Mouse (Mus musculus) myocyte (in vitro differentiated cells): ENCODE measurements around the gene Nap1l4. TPM values are rescaled to one million over a fixed set of nuclear protein-coding genes. Genes with fewer than 3 reads are reported as not detected.
A peak's percentile ranks its signal among the peaks of the same experiment; 100 is the strongest.

Experiments
- H3K27me3 ChIP-seq: one replicate; pipeline ENCODE4 v1.6.1; 2011; ENCODE audit not compliant: control insufficient read depth, insufficient read depth, insufficient read length
- H3K36me3 ChIP-seq: one replicate; pipeline ENCODE4 v1.6.1; 2011; ENCODE audit not compliant: control insufficient read depth, insufficient read depth
- H3K4me2 ChIP-seq: one replicate; pipeline ENCODE4 v1.6.1; 2011; ENCODE audit warnings: low read depth, control low read depth
- H3K4me3 ChIP-seq: one replicate; pipeline ENCODE4 v1.5.1; 2011; ENCODE audit warnings: mild to moderate bottlenecking, control low read depth, moderate library complexity
- H3K79me2 ChIP-seq: one replicate; pipeline ENCODE4 v1.6.1; 2011; ENCODE audit not compliant: control insufficient read depth, insufficient read depth
- H3ac ChIP-seq: one replicate; pipeline ENCODE4 v1.6.1; 2011; ENCODE audit not compliant: control insufficient read depth, insufficient read length
- CEBPB ChIP-seq: IDR thresholded peaks from 2 replicates; pipeline ENCODE4 v1.6.1; 2011; ENCODE audit warnings: mild to moderate bottlenecking, moderate library complexity; ENCODE audit not compliant: poor library complexity, insufficient read depth, severe bottlenecking
- E2F4 ChIP-seq: IDR thresholded peaks from one replicate; pipeline ENCODE4 v1.6.1; 2011; ENCODE audit warnings: mild to moderate bottlenecking, control low read depth, moderate library complexity; ENCODE audit not compliant: insufficient read depth
- MAX ChIP-seq: IDR thresholded peaks from one replicate; pipeline ENCODE4 v1.6.1; 2011; ENCODE audit warnings: low read depth, mild to moderate bottlenecking, control low read depth
- MYOD1 ChIP-seq, 3 experiments: IDR thresholded peaks; one replicate each; pipeline ENCODE4 v1.6.1; 2011; ENCODE audit warnings: control low read depth in 2 of 3, low read depth in 2 of 3, mild to moderate bottlenecking in 2 of 3, moderate library complexity in 1 of 3; ENCODE audit not compliant: insufficient read length in 2 of 3, control insufficient read depth in 1 of 3
- MYOG ChIP-seq, 3 experiments: IDR thresholded peaks; one replicate each; pipeline ENCODE4 v1.6.1; 2011; ENCODE audit warnings: control low read depth in 2 of 3, low read depth in 2 of 3, mild to moderate bottlenecking in 2 of 3; ENCODE audit not compliant: insufficient read length in 2 of 3, control insufficient read depth in 1 of 3, insufficient read depth in 1 of 3
- POLR2A ChIP-seq: IDR thresholded peaks from one replicate; pipeline ENCODE4 v1.6.1; 2011; ENCODE audit warnings: low read depth, mild to moderate bottlenecking, control low read depth, moderate library complexity; ENCODE audit not compliant: insufficient read length
- POLR2AphosphoS2 ChIP-seq: IDR thresholded peaks from one replicate; pipeline ENCODE4 v1.6.1; 2011; ENCODE audit warnings: low read depth, control low read depth; ENCODE audit not compliant: insufficient read length
- REST ChIP-seq: IDR thresholded peaks from one replicate; pipeline ENCODE4 v1.6.1; 2011; ENCODE audit warnings: mild to moderate bottlenecking, control low read depth, moderate library complexity; ENCODE audit not compliant: insufficient read depth, insufficient read length
- SRF ChIP-seq: IDR thresholded peaks from one replicate; pipeline ENCODE4 v1.6.1; 2011; ENCODE audit warnings: low read depth; ENCODE audit not compliant: control insufficient read depth, insufficient read length
- TCF12 ChIP-seq: IDR thresholded peaks from one replicate; pipeline ENCODE4 v1.6.1; 2011; ENCODE audit warnings: mild to moderate bottlenecking, control low read depth; ENCODE audit not compliant: poor library complexity, insufficient read depth, severe bottlenecking
- TCF3 ChIP-seq: IDR thresholded peaks from one replicate; pipeline ENCODE4 v1.6.1; 2011; ENCODE audit warnings: low read depth, control low read depth; ENCODE audit not compliant: insufficient read length
- USF1 ChIP-seq: IDR thresholded peaks from one replicate; pipeline ENCODE4 v1.6.1; 2011; ENCODE audit warnings: low read depth, mild to moderate bottlenecking, control low read depth, moderate library complexity
- polyA plus RNA-seq: library from polyadenylated mRNA; unstranded; fragments of >200 nt; fragmentation: generic; extraction: Trizol; gene quantifications from one replicate; pipeline ENCODE4 v1.2.1, GENCODE M21; 2012; ENCODE audit warnings: missing spikeins

Nap1l4 gene
- polyA plus RNA-seq, 1 experiment, result 101 TPM

- no peak for TF ChIP-seq TCF3
- TF ChIP-seq MYOG (IDR thresholded peaks at IDR 0.05; ENCODE audit: control insufficient read depth in 1 of 3, insufficient read depth in 1 of 3, insufficient read length in 2 of 3, low read depth in 2 of 3), result no peak
- no peak for TF ChIP-seq USF1
- no peak for TF ChIP-seq MAX
- no peak for TF ChIP-seq CEBPB
- TF ChIP-seq POLR2AphosphoS2, result no peak
- Histone ChIP-seq H3K4me3 (no peak overlapping the region), H3ac (no peak overlapping the region), H3K79me2 (no peaks in the 10 kb centered on the region), H3K27me3 (peaks cover 55% of the 10 kb centered on the region), H3K36me3 (no peaks in the 10 kb centered on the region), H3K4me2 (peak overlapping the region; percentile 74)
Observed at GRCm38 (mm10) chr7:143501643-143502417, 47.1 kb downstream of the Nap1l4 start.

- H3K27me3 ChIP-seq, result peaks cover 56% of the 10 kb centered on the region
- H3K4me3 ChIP-seq, result no peak overlapping the region
- TF ChIP-seq SRF (no peak), USF1 (no peak)
- no peaks in the 10 kb centered on the region for H3K79me2 ChIP-seq
- H3K36me3 ChIP-seq, result no peaks in the 10 kb centered on the region
- no peak overlapping the region for H3ac ChIP-seq
- no peak overlapping the region for H3K4me2 ChIP-seq
Observed at GRCm38 (mm10) chr7:143500912-143501311, 48.0 kb downstream of the Nap1l4 start.

- H3K36me3 ChIP-seq, result no peaks in the 10 kb centered on the region
- no peak overlapping the region for H3K4me2 ChIP-seq
- no peaks in the 10 kb centered on the region for H3K79me2 ChIP-seq
- no peak overlapping the region for H3ac ChIP-seq
- TF ChIP-seq REST, result no peak
- TF ChIP-seq POLR2A, result no peak
- TF ChIP-seq USF1, result no peak
- TF ChIP-seq POLR2AphosphoS2, result no peak
- no peak for TF ChIP-seq TCF3
- TF ChIP-seq CEBPB, result no peak
- no peak for TF ChIP-seq MAX
- TF ChIP-seq TCF12, result no peak
- no peak for TF ChIP-seq MYOG (IDR thresholded peaks at IDR 0.05; ENCODE audit: control insufficient read depth in 1 of 3, insufficient read depth in 1 of 3, insufficient read length in 2 of 3, low read depth in 2 of 3)
- no peak for TF ChIP-seq SRF
- no peak for TF ChIP-seq E2F4
- TF ChIP-seq MYOD1 (IDR thresholded peaks at IDR 0.05; ENCODE audit: control insufficient read depth in 1 of 3, insufficient read length in 2 of 3, low read depth in 2 of 3), result no peak
- H3K27me3 ChIP-seq, result peaks cover 58% of the 10 kb centered on the region
- H3K4me3 ChIP-seq, result no peak overlapping the region
Observed at GRCm38 (mm10) chr7:143498584-143498983, 50.3 kb downstream of the Nap1l4 start.

GRCm38 (mm10) chr7:143495104-143495961 lies 53.6 kb downstream of the Nap1l4 start:
- no peak overlapping the region for H3K4me2 ChIP-seq
- no peaks in the 10 kb centered on the region for H3K79me2 ChIP-seq
- peaks cover 61% of the 10 kb centered on the region for H3K27me3 ChIP-seq
- H3K4me3 ChIP-seq, result no peak overlapping the region
- H3K36me3 ChIP-seq, result no peaks in the 10 kb centered on the region
- no peak for TF ChIP-seq TCF12
- TF ChIP-seq POLR2AphosphoS2, result no peak
- no peak for TF ChIP-seq CEBPB
- no peak for TF ChIP-seq TCF3
- TF ChIP-seq MAX, result no peak
- TF ChIP-seq REST, result no peak
- TF ChIP-seq E2F4, result no peak
- no peak for TF ChIP-seq MYOD1 (IDR thresholded peaks at IDR 0.05; ENCODE audit: control insufficient read depth in 1 of 3, insufficient read length in 2 of 3, low read depth in 2 of 3)
- TF ChIP-seq MYOG (IDR thresholded peaks at IDR 0.05; ENCODE audit: control insufficient read depth in 1 of 3, insufficient read depth in 1 of 3, insufficient read length in 2 of 3, low read depth in 2 of 3), result no peak
- no peak for TF ChIP-seq USF1
- no peak for TF ChIP-seq SRF
- no peak for TF ChIP-seq POLR2A
- H3ac ChIP-seq, result no peak overlapping the region

- TF ChIP-seq TCF12 (no peak), E2F4 (no peak), CEBPB (no peak), MYOG (IDR thresholded peaks at IDR 0.05; ENCODE audit: control insufficient read depth in 1 of 3, insufficient read depth in 1 of 3, insufficient read length in 2 of 3, low read depth in 2 of 3) (no peak), POLR2A (no peak), MYOD1 (IDR thresholded peaks at IDR 0.05; ENCODE audit: control insufficient read depth in 1 of 3, insufficient read length in 2 of 3, low read depth in 2 of 3) (no peak), REST (no peak), USF1 (no peak), POLR2AphosphoS2 (no peak), SRF (no peak), TCF3 (no peak), MAX (no peak)
- Histone ChIP-seq H3K36me3 (no peaks in the 10 kb centered on the region), H3K4me3 (no peak overlapping the region), H3ac (no peak overlapping the region), H3K4me2 (no peak overlapping the region), H3K27me3 (peaks cover 57% of the 10 kb centered on the region), H3K79me2 (no peaks in the 10 kb centered on the region)
Observed at GRCm38 (mm10) chr7:143493616-143494126, 55.2 kb downstream of the Nap1l4 start.
